Mouse (Mus musculus): ENCODE results near the gene Polr3e. TPM values are rescaled to one million over a fixed set of nuclear protein-coding genes. Genes with fewer than 3 reads are reported as not detected.
"Not testable (repeated sequence)": the region's sequence is repeated elsewhere in the genome, so short reads cannot be mapped to it uniquely, and the experiment has no call there.

Gene Polr3e
- polyA plus RNA-seq, 1 experiment: 8.9 TPM

GRCm38 (mm10) chr7:120902931-120903330, 14.6 kb upstream of the Polr3e start:
- no peaks in the 10 kb centered on the region for H3K9me3 ChIP-seq
- no peak for TF ChIP-seq FLI1 (IDR thresholded peaks at IDR 0.05; ENCODE audit: low read length)
- TF ChIP-seq GATA1 (IDR thresholded peaks at IDR 0.05; ENCODE audit: borderline replicate concordance, low read length): no peak
- H3K36me3 ChIP-seq (replicated peaks; ENCODE audit: low read length): peaks cover 75% of the 10 kb centered on the region
- no peaks in the 10 kb centered on the region for H3K27me3 ChIP-seq (replicated peaks)
- peaks cover 24% of the 10 kb centered on the region for H3K4me1 ChIP-seq
- H3K4me3 ChIP-seq (replicated peaks): no peak overlapping the region

DNA sequence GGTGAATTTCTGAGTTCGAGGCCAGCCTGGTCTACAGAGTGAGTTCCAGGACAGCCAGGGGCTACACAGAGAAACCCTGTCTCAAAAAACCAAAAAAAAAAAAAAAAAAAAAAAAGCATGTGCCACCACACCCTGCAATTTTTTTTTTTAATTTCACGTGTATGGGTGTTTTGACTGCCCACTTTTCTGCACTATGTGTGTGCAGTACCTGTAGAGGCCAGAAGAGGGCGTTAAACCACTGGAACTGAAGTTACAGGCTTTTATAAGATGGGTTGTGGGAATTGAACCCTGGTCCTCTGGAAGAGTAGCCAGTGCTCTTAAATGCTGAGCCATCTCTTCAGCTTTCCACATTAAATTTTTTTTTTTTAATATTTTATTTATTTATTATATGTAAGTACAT, 7.4 kb upstream of the Polr3e start:
- H3K4me3 ChIP-seq (replicated peaks); H3K27me3 ChIP-seq (replicated peaks); H3K9me3 ChIP-seq: not testable (repeated sequence)
- Histone ChIP-seq H3K4me1 (peaks cover 14% of the 10 kb centered on the region), H3K36me3 (replicated peaks; ENCODE audit: low read length) (peaks cover 14% of the 10 kb centered on the region)

- H3K36me3 ChIP-seq (replicated peaks; ENCODE audit: low read length); H3K27me3 ChIP-seq (replicated peaks); H3K4me3 ChIP-seq (replicated peaks); H3K9me3 ChIP-seq: not testable (repeated sequence)
- peaks cover 22% of the 10 kb centered on the region for H3K4me1 ChIP-seq
These were observed 6.3 kb upstream of the Polr3e start for GRCm38 (mm10) chr7:120911268-120911667.

DNA sequence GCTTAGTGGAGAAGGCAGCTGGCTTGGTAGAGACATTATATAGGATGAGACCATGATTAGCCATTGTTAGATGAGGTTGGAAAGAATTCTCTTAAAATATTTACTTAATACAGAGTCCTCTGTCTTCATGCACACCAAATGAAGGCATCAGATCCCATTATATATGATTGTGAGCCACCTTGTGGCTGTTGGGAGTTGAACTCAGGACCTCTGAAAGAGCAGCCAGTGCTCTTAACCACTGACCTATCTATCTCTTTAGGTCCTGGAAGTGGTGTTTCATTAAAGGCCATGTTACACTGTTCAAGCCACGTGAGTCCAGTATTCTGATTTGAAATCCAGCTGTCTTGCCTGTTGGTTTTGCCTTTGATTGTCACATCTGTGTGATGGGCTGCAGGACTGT, 4.2 kb upstream of the Polr3e start:
- no peaks in the 10 kb centered on the region for H3K27me3 ChIP-seq (replicated peaks)

DNA sequence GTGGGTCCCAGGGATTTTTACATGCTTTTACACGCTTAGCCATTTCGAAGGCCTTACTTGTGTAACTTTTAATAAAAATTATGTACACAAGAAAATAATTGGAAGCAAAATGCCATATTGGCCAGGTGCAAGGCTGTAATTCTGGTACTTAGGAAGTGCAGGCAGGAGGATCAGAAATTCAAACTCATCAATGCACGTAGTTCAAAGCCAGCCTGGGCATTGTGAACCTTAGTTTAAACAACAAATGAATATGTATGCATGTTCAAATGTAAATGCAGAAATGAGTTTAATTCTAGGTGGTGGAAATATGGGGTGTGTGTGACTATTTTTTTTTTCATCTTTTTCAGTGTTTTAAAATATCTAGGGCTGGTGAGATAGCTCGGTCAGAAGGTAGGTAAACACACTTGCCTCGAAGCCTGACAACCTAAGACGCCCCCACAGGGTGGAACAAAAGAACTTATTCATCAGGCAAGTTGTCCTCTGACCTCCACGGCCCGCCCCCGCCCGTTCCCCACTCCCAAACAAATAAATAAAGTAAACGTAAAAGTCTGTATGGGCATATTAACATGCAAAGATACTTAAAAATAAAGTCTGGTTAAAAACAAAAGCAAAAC, 1.2 kb upstream of the Polr3e start:
- TF ChIP-seq GATA1 (IDR thresholded peaks at IDR 0.05; ENCODE audit: borderline replicate concordance, low read length) (no peak), FLI1 (IDR thresholded peaks at IDR 0.05; ENCODE audit: low read length) (no peak)
- Histone ChIP-seq H3K9me3 (no peaks in the 10 kb centered on the region), H3K36me3 (replicated peaks; ENCODE audit: low read length) (no peaks in the 10 kb centered on the region), H3K4me3 (replicated peaks) (peak overlapping the region; percentile 95), H3K27me3 (replicated peaks) (no peaks in the 10 kb centered on the region), H3K4me1 (peaks cover 55% of the 10 kb centered on the region)

More for the DNA sequence above, 4.2 kb upstream of the Polr3e start:
- Histone ChIP-seq H3K4me3 (replicated peaks) (no peak overlapping the region), H3K36me3 (replicated peaks; ENCODE audit: low read length) (no peaks in the 10 kb centered on the region), H3K4me1 (peaks cover 28% of the 10 kb centered on the region), H3K9me3 (no peaks in the 10 kb centered on the region)
- no peak for TF ChIP-seq GATA1 (IDR thresholded peaks at IDR 0.05; ENCODE audit: borderline replicate concordance, low read length)

DNA sequence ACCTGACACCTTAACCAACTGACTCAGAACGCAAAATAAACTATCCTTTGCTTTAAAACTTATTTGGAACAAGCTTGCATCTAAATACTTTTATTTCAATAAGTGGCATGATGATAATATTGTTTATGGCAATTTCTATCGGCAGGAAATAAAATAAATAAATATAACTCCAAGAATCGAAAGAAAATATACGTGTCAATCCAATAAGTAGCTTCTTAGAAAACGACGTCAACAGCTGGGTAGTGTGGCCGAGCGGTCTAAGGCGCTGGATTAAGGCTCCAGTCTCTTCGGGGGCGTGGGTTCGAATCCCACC, 309 bp upstream of the Polr3e start:
- Histone ChIP-seq H3K27me3 (replicated peaks) (no peaks in the 10 kb centered on the region), H3K4me3 (replicated peaks) (peak overlapping the region; percentile 95), H3K9me3 (no peaks in the 10 kb centered on the region), H3K36me3 (replicated peaks; ENCODE audit: low read length) (peaks cover 6% of the 10 kb centered on the region), H3K4me1 (peaks cover 58% of the 10 kb centered on the region)
- TF ChIP-seq GATA1 (IDR thresholded peaks at IDR 0.05; ENCODE audit: borderline replicate concordance, low read length) (no peak), FLI1 (IDR thresholded peaks at IDR 0.05; ENCODE audit: low read length) (no peak)

DNA sequence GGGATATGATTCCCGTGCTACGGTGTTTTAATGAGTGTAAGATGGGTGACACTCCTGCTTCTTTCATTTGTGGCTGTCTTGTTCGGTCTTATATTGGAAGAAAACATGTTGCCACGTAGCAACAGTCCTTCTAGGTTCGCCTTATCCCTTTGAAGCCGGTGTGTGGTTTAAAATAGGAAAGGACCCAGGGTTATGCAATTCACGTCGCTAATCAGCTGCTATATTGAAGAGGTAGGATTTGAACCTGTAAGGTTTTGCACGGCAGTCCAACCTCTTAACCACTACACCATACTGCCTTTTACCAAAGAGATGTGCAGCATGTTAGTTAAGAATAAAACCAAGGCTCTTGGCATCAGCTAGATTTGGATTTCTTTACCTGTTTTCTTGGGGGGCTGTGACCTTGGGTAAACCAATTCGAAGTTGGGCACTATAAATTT, 1.0 kb downstream of the Polr3e start:
- Histone ChIP-seq H3K4me1 (peaks cover 59% of the 10 kb centered on the region), H3K27me3 (replicated peaks) (no peaks in the 10 kb centered on the region), H3K4me3 (replicated peaks) (peak overlapping the region; percentile 95), H3K9me3 (no peaks in the 10 kb centered on the region), H3K36me3 (replicated peaks; ENCODE audit: low read length) (peaks cover 19% of the 10 kb centered on the region)
- no peak for TF ChIP-seq GATA1 (IDR thresholded peaks at IDR 0.05; ENCODE audit: borderline replicate concordance, low read length)
- no peak for TF ChIP-seq FLI1 (IDR thresholded peaks at IDR 0.05; ENCODE audit: low read length)

DNA sequence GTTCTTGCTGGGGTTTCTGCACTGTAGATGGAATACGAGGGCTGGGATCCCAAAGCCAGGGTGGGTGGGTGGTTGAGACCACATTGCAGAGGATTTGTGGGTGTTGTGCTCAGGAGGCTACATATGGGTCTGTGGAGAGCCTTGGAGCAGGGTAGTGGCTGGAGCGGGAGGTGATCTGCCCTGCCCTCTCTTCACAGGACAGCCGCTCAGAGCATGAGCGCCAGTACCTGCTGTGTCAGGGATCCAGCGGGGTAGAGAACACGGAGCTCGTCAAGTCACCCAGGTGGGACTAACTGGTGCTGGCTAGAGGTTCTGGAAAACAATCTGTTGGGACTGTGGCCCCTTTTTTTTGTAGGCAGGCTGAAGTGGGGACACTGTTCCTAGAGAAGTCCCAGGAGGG, 15.6 kb downstream of the Polr3e start:
- no peak overlapping the region for H3K4me3 ChIP-seq (replicated peaks)
- H3K36me3 ChIP-seq (replicated peaks; ENCODE audit: low read length): peaks cover 100% of the 10 kb centered on the region

GRCm38 (mm10) chr7:120933680-120934195, 16.2 kb downstream of the Polr3e start:
- TF ChIP-seq GATA1 (IDR thresholded peaks at IDR 0.05; ENCODE audit: borderline replicate concordance, low read length) (no peak), FLI1 (IDR thresholded peaks at IDR 0.05; ENCODE audit: low read length) (no peak)
- Histone ChIP-seq H3K27me3 (replicated peaks) (no peaks in the 10 kb centered on the region), H3K4me3 (replicated peaks) (no peak overlapping the region), H3K36me3 (replicated peaks; ENCODE audit: low read length) (peaks cover 100% of the 10 kb centered on the region), H3K9me3 (no peaks in the 10 kb centered on the region), H3K4me1 (peaks cover 4% of the 10 kb centered on the region; the same call in 1 of the 2 replicates)

More for the DNA sequence above, 15.6 kb downstream of the Polr3e start:
- TF ChIP-seq FLI1 (IDR thresholded peaks at IDR 0.05; ENCODE audit: low read length): no peak
- no peak for TF ChIP-seq GATA1 (IDR thresholded peaks at IDR 0.05; ENCODE audit: borderline replicate concordance, low read length)
- Histone ChIP-seq H3K27me3 (replicated peaks) (no peaks in the 10 kb centered on the region), H3K9me3 (no peaks in the 10 kb centered on the region), H3K4me1 (peaks cover 4% of the 10 kb centered on the region; the same call in 1 of the 2 replicates)

GRCm38 (mm10) chr7:120934716-120935115, 17.2 kb downstream of the Polr3e start:
- no peaks in the 10 kb centered on the region for H3K27me3 ChIP-seq (replicated peaks)
- peaks cover 4% of the 10 kb centered on the region; the same call in 1 of the 2 replicates for H3K4me1 ChIP-seq
- TF ChIP-seq GATA1 (IDR thresholded peaks at IDR 0.05; ENCODE audit: borderline replicate concordance, low read length) (no peak), FLI1 (IDR thresholded peaks at IDR 0.05; ENCODE audit: low read length) (no peak)
- H3K9me3 ChIP-seq: no peaks in the 10 kb centered on the region
- H3K36me3 ChIP-seq (replicated peaks; ENCODE audit: low read length): peaks cover 100% of the 10 kb centered on the region
- no peak overlapping the region for H3K4me3 ChIP-seq (replicated peaks)

GRCm38 (mm10) chr7:120936522-120936921, 19.0 kb downstream of the Polr3e start:
- Histone ChIP-seq H3K27me3 (replicated peaks) (no peaks in the 10 kb centered on the region), H3K36me3 (replicated peaks; ENCODE audit: low read length) (peaks cover 100% of the 10 kb centered on the region), H3K4me1 (peaks cover 7% of the 10 kb centered on the region; the same call in 1 of the 2 replicates), H3K4me3 (replicated peaks) (no peak overlapping the region), H3K9me3 (no peaks in the 10 kb centered on the region)
- TF ChIP-seq GATA1 (IDR thresholded peaks at IDR 0.05; ENCODE audit: borderline replicate concordance, low read length) (no peak), FLI1 (IDR thresholded peaks at IDR 0.05; ENCODE audit: low read length) (no peak)

Data from megakaryocyte, embryonic 14.5 days (primary cell).